Mouse (Mus musculus): ENCODE results near the gene Safb2. TPM values are rescaled to one million over a fixed set of nuclear protein-coding genes. Genes with fewer than 3 reads are reported as not detected.

Gene Safb2
- 354 and 536 TPM in 2 replicates for total RNA-seq (2023)

GRCm38 (mm10) chr17:56584257-56585130, at the start of gene Safb2, which contains the start of gene Safb:
Safb2 (minus strand) TSS chr17:56584585.
Safb (plus strand) TSS chr17:56584825.

GRCm38 (mm10) chr17:56627530-56628277, 43.3 kb upstream of the Safb2 start, which contains the start of gene Catsperd:
Catsperd (plus strand) TSS chr17:56628143.

GRCm38 (mm10) chr17:56626754-56627470, 42.5 kb upstream of the Safb2 start, which contains the start of gene Lonp1:
Lonp1 (minus strand) TSS chr17:56626887.

GRCm38 (mm10) chr17:56613236-56613844, 29.0 kb upstream of the Safb2 start, which contains the start of gene Rpl36:
Rpl36 (plus strand) TSS chr17:56613416.

GRCm38 (mm10) chr17:56609452-56610171, 25.2 kb upstream of the Safb2 start, which contains the start of gene 2410015M20Rik:
2410015M20Rik (minus strand) TSS chr17:56609771.

GRCm38 (mm10) chr17:56554122-56554551, 30.2 kb downstream of the Safb2 start, which contains the start of gene Gm20219:
Gm20219 (minus strand) TSS chr17:56554387.

GRCm38 (mm10) chr17:56512310-56512709, 72.1 kb downstream of the Safb2 start, which contains the start of gene Znrf4:
Znrf4 (minus strand) TSS chr17:56512431.

Other genes starting within 250 kb of the Safb2 start
- 14.9 and 20.6 TPM in 2 replicates for gene Ptprs, start 108.1 kb downstream of the Safb2 start, total RNA-seq (2023)
- gene Znrf4, start 72.2 kb downstream of the Safb2 start, total RNA-seq (2023) = not detected in 2 replicates
- 6.4 and 8.6 TPM in 2 replicates for gene Gm20219, start 30.2 kb downstream of the Safb2 start, total RNA-seq (2023)
- 163 and 266 TPM in 2 replicates for gene Safb, start 240 bp upstream of the Safb2 start, total RNA-seq (2023)
- 34.1 and 47.2 TPM in 2 replicates for gene 2410015M20Rik, start 25.2 kb upstream of the Safb2 start, total RNA-seq (2023)
- gene Rpl36, start 28.8 kb upstream of the Safb2 start, total RNA-seq (2023) = 138 and 292 TPM in 2 replicates
- gene Lonp1, start 42.3 kb upstream of the Safb2 start, total RNA-seq (2023) = 18.7 and 28.1 TPM in 2 replicates
- gene Catsperd, start 43.6 kb upstream of the Safb2 start, total RNA-seq (2023) = 3.3 and 4.5 TPM in 2 replicates
- 49.4 and 62.2 TPM in 2 replicates for gene Ranbp3, start 88.7 kb upstream of the Safb2 start, total RNA-seq (2023)
- 27.1 and 42.7 TPM in 2 replicates for gene Ndufa11, start 133.2 kb upstream of the Safb2 start, total RNA-seq (2023)
- gene Vmac, start 133.4 kb upstream of the Safb2 start, total RNA-seq (2023) = 1.1 and 1.7 TPM in 2 replicates
- gene Nrtn, start 172.9 kb upstream of the Safb2 start, total RNA-seq (2023) = not detected in 2 replicates
- gene Dus3l, start 180.2 kb upstream of the Safb2 start, total RNA-seq (2023) = 13.8 and 18.0 TPM in 2 replicates
- 0.47 TPM in 1 of 2 replicates, not detected in the other for gene Prr22, start 185.7 kb upstream of the Safb2 start, total RNA-seq (2023)
- 10.2 and 12.6 TPM in 2 replicates for gene Rfx2, start 246.4 kb upstream of the Safb2 start, total RNA-seq (2023)